Mouse (Mus musculus) stomach, postnatal 0 days (tissue): ENCODE data around the gene Cdv3.

Source experiments
- CTCF ChIP-seq: IDR thresholded peaks from 2 replicates; pipeline ENCODE4 v1.5.1; 2016; ENCODE audit warnings: antibody characterized with exemption, low read depth, mild to moderate bottlenecking, moderate library complexity
- EP300 ChIP-seq: optimal IDR thresholded peaks from 2 replicates; pipeline ENCODE3; 2016; ENCODE audit warnings: antibody characterized with exemption

GRCm38 (mm10) chr9:103408136-103408777, 42.6 kb upstream of the Cdv3 start:
- no peak for TF ChIP-seq CTCF
- TF ChIP-seq EP300, result no peak
